Mouse (Mus musculus): ENCODE measurements around the gene Snx21. TPM values are rescaled to one million over a fixed set of nuclear protein-coding genes. Genes with fewer than 3 reads are reported as not detected.
A peak's percentile ranks its signal among the peaks of the same experiment; 100 is the strongest.

Gene Snx21
- polyA plus RNA-seq, 1 experiment: not detected

DNA sequence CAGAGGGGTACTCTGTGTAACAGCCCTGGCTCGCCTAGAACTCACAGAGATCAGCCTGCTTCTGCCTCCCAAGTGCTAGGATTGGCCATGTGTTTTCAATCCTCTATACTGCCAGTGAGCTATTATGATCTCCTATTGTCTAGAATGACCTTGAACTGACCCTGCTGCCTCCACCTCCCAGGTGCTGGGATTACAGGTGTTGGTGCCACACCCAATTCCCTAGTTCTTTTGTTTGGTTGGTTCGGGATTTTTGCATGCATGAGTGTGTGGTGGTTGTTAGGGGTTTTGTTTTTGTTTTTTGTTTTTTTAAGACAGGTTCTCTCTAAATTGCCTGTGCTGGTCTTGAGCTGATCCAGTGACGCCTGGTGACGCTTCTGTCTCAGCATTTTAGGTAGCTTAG, 38.3 kb downstream of the Snx21 start:
- H3K4me3 ChIP-seq (ENCODE audit: insufficient read depth, low read depth, low read length): no peak overlapping the region
- H3K4me1 ChIP-seq (ENCODE audit: control insufficient read depth, insufficient read depth, low read length): peaks cover 25% of the 10 kb centered on the region
- H3K27ac ChIP-seq (ENCODE audit: insufficient read depth, low read depth, low read length): no peak overlapping the region
- TF ChIP-seq POLR2A (IDR thresholded peaks at IDR 0.05; ENCODE audit: insufficient read depth, low read depth, low read length): no peak
- no peak for TF ChIP-seq CTCF (IDR thresholded peaks at IDR 0.05; ENCODE audit: insufficient read depth, low read depth, low read length)
- 87% methylated on average over 4 of the region's 4 CpGs for WGBS

DNA sequence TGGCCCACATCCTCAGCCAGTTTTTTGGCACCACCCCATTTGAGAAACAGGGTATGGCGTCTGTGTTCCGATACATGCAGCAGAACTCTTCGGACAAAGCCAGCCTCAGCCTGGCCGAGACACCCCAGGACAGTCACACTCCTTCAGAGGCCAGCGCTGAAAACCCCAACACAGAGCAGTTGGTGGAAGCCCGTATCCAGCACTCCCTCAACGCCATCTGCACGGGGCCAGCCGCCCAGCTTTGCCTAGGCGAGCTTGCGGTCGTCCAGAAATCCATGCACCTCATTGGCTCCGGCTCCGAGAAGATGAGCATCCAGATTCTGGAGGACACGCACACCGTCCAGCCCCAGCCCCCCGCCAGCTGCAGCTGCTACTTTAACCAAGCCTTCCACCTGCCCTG, 39.9 kb downstream of the Snx21 start:
- WGBS: 94% methylated on average over 17 of the region's 17 CpGs
- no peak for TF ChIP-seq POLR2A (IDR thresholded peaks at IDR 0.05; ENCODE audit: insufficient read depth, low read depth, low read length)
- no peak for TF ChIP-seq CTCF (IDR thresholded peaks at IDR 0.05; ENCODE audit: insufficient read depth, low read depth, low read length)
- Histone ChIP-seq H3K27ac (ENCODE audit: insufficient read depth, low read depth, low read length) (no peak overlapping the region), H3K4me1 (ENCODE audit: control insufficient read depth, insufficient read depth, low read length) (peaks cover 25% of the 10 kb centered on the region), H3K4me3 (ENCODE audit: insufficient read depth, low read depth, low read length) (no peak overlapping the region)

GRCm38 (mm10) chr2:164827146-164827850, 41.7 kb downstream of the Snx21 start:
- TF ChIP-seq CTCF (IDR thresholded peaks at IDR 0.05; ENCODE audit: insufficient read depth, low read depth, low read length): no peak
- no peak for TF ChIP-seq POLR2A (IDR thresholded peaks at IDR 0.05; ENCODE audit: insufficient read depth, low read depth, low read length)
- no peak overlapping the region for H3K27ac ChIP-seq (ENCODE audit: insufficient read depth, low read depth, low read length)
- WGBS: 85% methylated on average over 16 of the region's 16 CpGs
- H3K4me3 ChIP-seq (ENCODE audit: insufficient read depth, low read depth, low read length): no peak overlapping the region
- H3K4me1 ChIP-seq (ENCODE audit: control insufficient read depth, insufficient read depth, low read length): peaks cover 25% of the 10 kb centered on the region

DNA sequence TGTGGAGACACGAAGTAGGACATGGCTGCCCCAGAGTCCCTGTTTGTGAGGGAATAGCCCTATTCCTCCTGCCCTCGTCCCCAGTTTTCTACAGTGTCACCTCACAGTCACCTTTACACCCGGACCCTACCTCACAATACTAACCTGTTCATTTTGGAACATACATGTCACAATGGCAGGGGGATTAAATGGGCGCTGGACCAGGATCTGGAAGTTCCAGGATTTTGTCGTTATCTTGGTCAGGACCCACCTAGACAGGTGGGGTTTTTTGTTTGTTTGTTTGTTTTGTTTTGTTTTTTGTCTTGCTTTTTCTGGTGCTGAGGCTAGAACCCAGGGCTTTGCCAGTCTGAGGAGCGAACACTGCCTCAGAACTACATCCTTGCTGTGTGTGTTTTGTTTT, 42.8 kb downstream of the Snx21 start, which contains the start of gene Spata25:
TSS of gene Spata25 (minus strand) at position 101 of the 400 bp plus-strand sequence.
- 83% methylated on average over 6 of the region's 6 CpGs for WGBS
- TF ChIP-seq CTCF (IDR thresholded peaks at IDR 0.05; ENCODE audit: insufficient read depth, low read depth, low read length) (no peak), POLR2A (IDR thresholded peaks at IDR 0.05; ENCODE audit: insufficient read depth, low read depth, low read length) (no peak)
- Histone ChIP-seq H3K27ac (ENCODE audit: insufficient read depth, low read depth, low read length) (no peak within 1 kb of the TSS), H3K4me3 (ENCODE audit: insufficient read depth, low read depth, low read length) (no peak within 1 kb of the TSS), H3K4me1 (ENCODE audit: control insufficient read depth, insufficient read depth, low read length) (peaks cover 34% of the 10 kb centered on the region)

DNA sequence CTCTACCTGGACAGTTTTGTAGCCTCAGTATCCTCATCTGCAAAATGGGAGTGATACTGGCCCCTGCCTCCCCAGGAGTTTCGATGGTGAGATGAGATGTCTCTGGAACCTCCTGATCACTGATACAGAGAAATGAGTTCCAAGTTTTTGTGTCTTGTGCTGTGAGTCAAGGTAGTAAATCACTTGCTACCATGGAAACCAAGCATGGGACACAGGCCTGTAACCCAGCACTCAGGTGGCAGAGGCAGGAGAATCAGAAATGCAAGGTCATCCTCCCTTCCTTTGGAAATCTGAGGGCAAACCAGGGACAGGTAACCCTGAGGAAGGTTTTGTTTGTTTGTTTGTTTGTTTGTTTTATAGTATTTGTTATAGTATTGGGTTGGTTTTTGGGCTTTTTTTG, 43.5 kb downstream of the Snx21 start:
- H3K4me1 ChIP-seq (ENCODE audit: control insufficient read depth, insufficient read depth, low read length): peaks cover 34% of the 10 kb centered on the region
- H3K4me3 ChIP-seq (ENCODE audit: insufficient read depth, low read depth, low read length): no peak overlapping the region
- 92% methylated on average over 1 of the region's 1 CpGs for WGBS
- TF ChIP-seq POLR2A (IDR thresholded peaks at IDR 0.05; ENCODE audit: insufficient read depth, low read depth, low read length): no peak
- TF ChIP-seq CTCF (IDR thresholded peaks at IDR 0.05; ENCODE audit: insufficient read depth, low read depth, low read length): no peak
- H3K27ac ChIP-seq (ENCODE audit: insufficient read depth, low read depth, low read length): no peak overlapping the region

- H3K27ac ChIP-seq (ENCODE audit: insufficient read depth, low read depth, low read length): no peak overlapping the region
- H3K4me1 ChIP-seq (ENCODE audit: control insufficient read depth, insufficient read depth, low read length): peaks cover 35% of the 10 kb centered on the region
- H3K4me3 ChIP-seq (ENCODE audit: insufficient read depth, low read depth, low read length): no peak overlapping the region
- WGBS: 90% methylated on average over 10 of the region's 10 CpGs
- no peak for TF ChIP-seq POLR2A (IDR thresholded peaks at IDR 0.05; ENCODE audit: insufficient read depth, low read depth, low read length)
- TF ChIP-seq CTCF (IDR thresholded peaks at IDR 0.05; ENCODE audit: insufficient read depth, low read depth, low read length): no peak
Measured at GRCm38 (mm10) chr2:164831029-164831428, 45.4 kb downstream of the Snx21 start.

DNA sequence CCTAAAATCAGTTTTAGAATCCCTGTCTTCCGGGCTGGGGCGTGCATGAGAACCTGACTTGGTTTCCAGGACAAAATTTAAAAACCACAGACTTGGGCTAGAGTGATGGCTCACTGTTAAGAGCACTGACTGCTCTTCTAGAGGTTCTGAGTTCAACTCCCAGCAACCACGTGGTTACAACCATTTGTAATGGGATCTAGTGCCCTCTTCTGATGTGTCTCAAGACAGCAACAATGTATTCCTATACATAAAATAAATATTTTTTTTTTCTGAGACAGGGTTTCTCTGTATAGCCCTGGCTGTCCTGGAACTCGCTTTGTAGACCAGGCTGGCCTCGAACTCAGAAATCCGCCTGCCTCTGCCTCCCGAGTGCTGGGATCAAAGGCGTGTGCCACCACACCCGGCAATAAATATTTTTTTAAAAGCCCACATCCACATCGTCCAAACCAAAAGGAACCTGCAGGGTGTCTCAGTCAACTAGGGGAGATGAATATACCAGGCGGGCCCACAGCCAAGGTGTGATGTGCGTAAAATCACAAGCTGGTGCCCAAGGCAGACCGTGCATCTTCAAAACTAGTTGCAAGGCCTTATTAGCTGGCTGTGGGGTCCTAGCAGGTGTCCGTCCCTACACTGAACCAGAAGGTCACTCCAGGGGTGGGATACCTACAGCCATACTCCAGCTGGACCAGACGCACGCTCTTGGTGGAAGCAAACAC, 46.6 kb downstream of the Snx21 start:
- WGBS: 53% methylated on average over 16 of the region's 16 CpGs
- TF ChIP-seq CTCF (IDR thresholded peaks at IDR 0.05; ENCODE audit: insufficient read depth, low read depth, low read length): no peak
- TF ChIP-seq POLR2A (IDR thresholded peaks at IDR 0.05; ENCODE audit: insufficient read depth, low read depth, low read length): no peak
- H3K27ac ChIP-seq (ENCODE audit: insufficient read depth, low read depth, low read length): no peak overlapping the region
- H3K4me1 ChIP-seq (ENCODE audit: control insufficient read depth, insufficient read depth, low read length): peaks cover 30% of the 10 kb centered on the region
- peak overlapping the region; percentile 74 for H3K4me3 ChIP-seq (ENCODE audit: insufficient read depth, low read depth, low read length)

DNA sequence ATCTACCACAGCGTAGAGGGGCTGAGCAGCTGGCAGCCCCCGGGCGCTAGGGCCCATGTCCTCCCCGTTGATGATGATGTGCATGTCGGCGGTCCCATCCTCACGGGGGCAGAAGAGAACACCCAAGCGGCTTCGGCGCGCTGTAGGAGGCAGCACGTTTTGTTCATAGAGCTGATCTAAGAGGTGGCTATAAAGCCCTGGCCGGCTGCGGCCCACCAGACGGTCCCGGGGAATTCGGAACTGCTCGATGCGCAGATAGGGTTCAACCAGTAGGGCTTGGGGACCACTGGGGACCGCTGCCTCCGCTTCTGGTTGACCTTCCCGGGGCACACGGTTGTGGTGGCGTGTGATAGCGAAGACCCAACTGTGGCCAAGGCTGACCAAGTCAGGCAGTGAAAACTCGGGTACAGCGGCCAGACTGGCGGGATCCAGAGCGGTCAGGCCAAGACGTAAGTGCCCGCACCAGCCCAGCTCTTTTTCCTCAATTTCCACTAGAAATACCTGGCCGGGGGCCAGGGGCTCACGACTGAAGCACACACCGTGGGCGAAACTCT, 47.2 kb downstream of the Snx21 start, which contains the start of gene Ctsa:
TSS of gene Ctsa (plus strand) at position 126 of the 554 bp plus-strand sequence.
- H3K4me1 ChIP-seq (ENCODE audit: control insufficient read depth, insufficient read depth, low read length): peaks cover 24% of the 10 kb centered on the region
- peak within 1 kb of the TSS; percentile 74 for H3K4me3 ChIP-seq (ENCODE audit: insufficient read depth, low read depth, low read length)
- TF ChIP-seq CTCF (IDR thresholded peaks at IDR 0.05; ENCODE audit: insufficient read depth, low read depth, low read length): no peak; the same call in 1 of the 2 replicates
- TF ChIP-seq POLR2A (IDR thresholded peaks at IDR 0.05; ENCODE audit: insufficient read depth, low read depth, low read length): no peak
- peak within 1 kb of the TSS; percentile 83 for H3K27ac ChIP-seq (ENCODE audit: insufficient read depth, low read depth, low read length)
- WGBS: under 1% methylated on average over 35 of the region's 35 CpGs
